Mouse (Mus musculus) urinary bladder, adult 18-20 months (tissue): ENCODE results near the gene Vmn2r22.
"Not testable (repeated sequence)": the region's sequence is repeated elsewhere in the genome, so short reads cannot be mapped to it uniquely, and the experiment has no call there.

Source experiments
- DNase-seq, 2 experiments: peaks; one replicate each; pipeline ENCODE4 v3.0.0; 2022; ENCODE audit warnings: low spot score in 2 of 2, mixed read lengths in 2 of 2

Gene Vmn2r22

DNA sequence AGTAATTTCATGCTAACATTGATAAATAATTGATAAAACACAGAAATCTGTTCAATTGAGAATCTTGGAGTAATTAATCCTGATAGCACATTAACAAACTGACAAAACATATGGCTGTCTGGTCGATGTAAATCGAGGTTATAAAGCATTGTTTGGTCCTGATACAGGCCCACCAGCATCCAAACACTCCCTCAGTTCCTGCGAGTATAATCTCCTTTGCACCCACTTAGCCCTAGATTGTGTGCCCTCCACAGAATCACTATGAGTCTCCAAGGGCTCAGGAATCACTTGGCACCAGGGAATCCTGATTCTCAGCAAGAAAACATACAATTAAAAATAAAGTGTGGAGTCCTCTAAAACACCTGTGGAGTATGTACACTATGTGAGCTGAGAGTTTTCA is at the start of gene Vmn2r22:
Gene Vmn2r22 (minus strand): TSS at position 101 of the 400 bp plus-strand sequence.
- DNase-seq: not testable (repeated sequence)

DNA sequence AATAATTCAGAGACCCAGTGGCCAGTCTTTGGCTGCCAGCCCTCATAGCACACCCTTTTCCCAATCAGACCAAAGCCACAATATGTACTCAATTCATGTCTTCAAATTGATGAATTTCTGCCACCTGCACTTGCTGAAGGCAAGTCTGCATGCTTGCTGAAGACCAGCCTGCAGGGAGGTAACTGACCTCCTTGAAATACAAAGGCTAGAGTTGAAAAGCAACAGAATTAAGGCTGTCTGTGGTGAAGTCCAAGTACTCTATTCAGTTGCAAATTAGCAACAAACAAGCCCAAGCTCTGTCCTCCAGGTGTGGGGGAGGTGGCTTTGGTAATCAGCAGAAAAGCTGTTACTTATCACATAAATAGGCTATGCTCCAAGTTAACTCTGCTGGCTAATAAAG is 46.7 kb upstream of the Vmn2r22 start:
- no peak for DNase-seq

DNA sequence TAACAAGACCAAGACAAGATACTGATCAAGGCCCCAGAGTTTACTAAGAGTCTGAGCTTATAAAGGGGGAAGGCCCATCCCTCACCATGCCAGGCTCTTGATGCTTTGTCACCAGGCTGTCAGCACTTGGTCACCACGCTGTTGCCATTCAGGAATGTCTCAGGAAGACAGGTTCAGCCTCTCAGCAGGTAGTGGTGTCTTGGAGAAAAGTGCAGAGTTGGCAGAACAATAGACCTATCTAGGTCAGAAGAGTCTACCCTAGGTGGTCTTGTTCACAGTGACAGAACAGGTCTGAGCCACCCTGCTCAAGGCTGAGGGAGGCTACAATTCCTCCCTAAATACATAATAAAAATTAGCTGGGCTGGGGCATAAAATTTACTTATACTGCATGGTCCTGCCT is 46.1 kb upstream of the Vmn2r22 start:
- not testable (repeated sequence) for DNase-seq

DNA sequence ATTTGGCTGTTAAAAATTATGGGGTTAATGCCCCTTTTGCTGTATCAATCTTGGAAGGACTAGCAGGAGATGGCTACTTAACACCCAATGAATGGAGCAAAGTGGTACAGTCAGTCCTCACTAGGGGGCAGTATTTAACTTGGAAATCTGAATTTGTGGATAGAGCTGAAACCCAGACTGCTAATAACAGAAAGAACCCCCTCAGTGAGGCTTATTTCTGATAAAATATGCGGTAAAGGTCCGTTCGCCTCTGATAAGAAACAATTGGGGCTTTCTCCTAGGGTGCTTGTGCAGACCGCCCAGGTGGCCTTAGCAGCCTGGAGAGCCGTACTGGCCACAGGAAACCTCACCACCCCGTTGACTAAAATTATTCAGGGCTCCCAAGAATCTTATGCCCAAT is 6.5 kb upstream of the Vmn2r22 start:
- DNase-seq: no peak

DNA sequence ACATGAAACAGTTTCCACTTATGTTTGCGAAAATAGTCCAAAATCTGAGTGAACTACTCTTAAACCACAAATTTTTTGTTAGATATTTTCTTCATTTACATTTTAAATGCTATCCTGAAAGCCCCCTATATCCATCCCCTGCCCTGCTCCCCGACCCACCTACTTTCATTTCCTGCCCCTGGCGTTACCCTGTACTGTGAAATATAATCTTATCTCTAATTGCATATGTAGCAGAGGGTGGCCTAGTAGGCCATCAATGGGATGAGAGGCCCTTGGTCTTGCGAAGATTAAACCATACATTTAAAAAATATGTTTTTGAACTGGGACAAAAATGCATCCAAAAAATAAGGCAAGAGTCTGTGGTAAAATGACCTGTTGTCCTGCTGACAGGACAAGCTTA is 11.1 kb downstream of the Vmn2r22 start:
- DNase-seq: not testable (repeated sequence)

DNA sequence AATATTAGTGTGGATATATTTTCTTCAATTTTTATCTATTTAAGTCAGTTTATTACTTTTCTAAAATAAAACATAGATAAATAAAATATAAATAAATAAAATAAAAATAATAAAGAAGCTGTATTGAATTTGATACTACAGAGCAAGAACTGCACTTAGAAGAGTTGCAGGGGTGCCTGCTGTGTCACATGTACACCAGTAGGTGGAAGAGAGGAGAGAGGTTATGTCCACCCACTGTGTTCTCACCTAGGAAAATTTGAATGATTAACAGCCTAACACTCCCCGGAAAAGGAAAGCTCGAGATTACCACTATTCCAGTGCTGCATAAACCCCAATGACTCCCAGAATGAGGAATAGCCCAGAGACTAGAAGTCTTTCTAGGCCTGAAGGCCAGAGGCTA is 26.7 kb downstream of the Vmn2r22 start:
- DNase-seq: not testable (repeated sequence)

DNA sequence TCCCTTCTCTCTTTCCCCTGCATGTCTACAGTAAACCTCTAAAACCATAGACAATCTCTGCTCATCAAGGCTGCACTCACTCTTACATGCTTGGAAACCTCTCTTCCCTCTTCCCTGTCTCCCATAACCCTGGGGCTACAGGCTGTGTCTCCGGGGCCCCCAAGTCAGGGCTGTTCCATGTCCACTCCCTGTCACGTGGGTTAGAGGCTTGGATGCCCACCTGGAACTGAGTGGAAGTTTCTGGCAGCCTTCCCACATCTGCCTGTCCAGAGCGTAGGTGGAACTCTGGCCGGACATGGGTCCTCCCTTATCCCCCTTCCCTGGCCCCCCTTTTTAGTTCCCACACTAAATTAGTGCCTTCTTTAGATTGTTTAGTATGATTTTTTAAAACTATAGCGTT is 62.2 kb downstream of the Vmn2r22 start:
- not testable (repeated sequence) for DNase-seq

DNA sequence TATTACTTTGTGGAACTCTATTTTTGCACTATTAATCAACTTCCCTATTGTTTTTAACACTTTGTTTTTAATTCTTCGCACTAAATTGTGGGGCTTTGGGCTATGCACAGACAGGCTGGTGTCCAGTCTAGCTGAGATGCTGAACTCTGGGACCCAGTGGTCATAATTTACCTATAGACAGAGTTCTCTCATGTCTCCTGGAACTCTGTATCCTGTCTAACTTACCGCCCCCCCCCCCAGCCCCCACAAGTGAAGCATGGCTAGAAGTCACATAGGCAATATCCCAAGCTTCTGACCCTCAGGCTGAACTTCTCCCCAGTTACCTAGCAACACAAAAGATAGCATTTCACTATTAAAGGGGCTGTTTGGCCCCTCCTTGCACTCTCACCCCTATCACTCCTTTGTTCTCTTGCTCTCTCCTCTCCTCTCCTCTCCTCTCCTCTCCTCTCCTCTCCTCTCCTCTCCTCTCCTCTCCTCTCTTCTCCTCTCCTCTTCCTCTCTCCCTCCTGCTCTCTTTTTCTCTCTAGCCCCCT is 62.7 kb downstream of the Vmn2r22 start:
- DNase-seq: not testable (repeated sequence)

DNA sequence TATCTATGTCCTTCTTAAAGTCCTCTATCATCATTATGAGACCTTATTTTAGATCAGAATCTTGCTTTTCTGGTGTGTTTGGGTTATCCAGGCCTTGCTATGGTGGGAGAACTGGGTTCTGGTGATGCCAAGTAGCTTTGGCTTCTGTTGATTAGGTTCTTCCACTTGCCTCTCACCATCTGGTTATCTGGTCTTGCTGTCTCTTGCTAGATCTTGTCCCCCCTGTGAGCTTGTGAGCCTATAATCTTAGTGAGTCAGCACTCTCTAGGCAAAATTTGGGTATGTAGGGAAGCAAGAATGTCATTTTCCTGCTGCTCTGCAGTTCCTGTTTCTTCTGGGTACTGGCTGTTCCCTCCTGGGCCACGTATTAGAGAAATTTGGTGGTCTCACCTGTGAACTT is 66.5 kb downstream of the Vmn2r22 start:
- DNase-seq: not testable (repeated sequence)

DNA sequence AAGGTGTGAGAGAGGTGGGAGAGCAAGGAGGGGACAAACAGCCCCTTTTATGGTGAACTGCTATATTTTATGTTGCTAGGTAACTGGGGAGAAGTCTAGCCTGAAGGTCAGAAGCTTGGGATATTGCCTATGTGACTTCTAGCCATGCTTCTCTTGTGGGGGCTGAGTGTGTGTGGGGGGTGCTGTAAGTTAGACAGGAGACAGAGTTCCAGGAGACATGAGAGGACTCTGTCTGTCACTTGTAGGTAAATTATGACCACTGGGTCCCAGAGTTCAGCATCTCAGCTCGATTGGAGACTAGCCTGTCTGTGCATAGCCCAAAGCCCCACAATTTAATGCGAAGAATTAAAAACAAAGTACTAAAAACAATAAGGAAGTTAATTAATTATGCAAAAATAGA is 75.8 kb downstream of the Vmn2r22 start:
- not testable (repeated sequence) for DNase-seq
